In genomic region chr14:61837851-61838250, GRCm38 (mm10) we compare ENCODE assay signal across 16 mouse cellular contexts.
"Had no signal": no experiment of that assay in that cellular context is flagged by ENCODE, and none has a peak within 500 bp of the region (broad histone marks: within the 10 kb centered on the region; RNA-seq: fewer than 3 reads in every experiment).

No protein-coding gene starts in this region.

- H3K9ac ChIP-seq: intestine, embryonic 15.5 days; limb, embryonic 15.5 days; liver, embryonic 15.5 days; midbrain, embryonic 12.5 days; neural tube, embryonic 13.5 days; stomach, embryonic 15.5 days had no signal

- H3K36me3 ChIP-seq: intestine, embryonic 15.5 days; limb, embryonic 15.5 days; liver, embryonic 15.5 days; midbrain, embryonic 12.5 days; neural tube, embryonic 13.5 days; stomach, embryonic 15.5 days had no signal

- H3K9me3 ChIP-seq: intestine, embryonic 15.5 days; limb, embryonic 15.5 days; liver, embryonic 15.5 days; midbrain, embryonic 12.5 days; neural tube, embryonic 13.5 days; stomach, embryonic 15.5 days had no signal

- H3K4me2 ChIP-seq: intestine, embryonic 15.5 days; limb, embryonic 15.5 days; liver, embryonic 15.5 days; midbrain, embryonic 12.5 days; neural tube, embryonic 13.5 days; stomach, embryonic 15.5 days had no signal

- ATAC-seq: intestine, embryonic 15.5 days; midbrain, embryonic 16.5 days had no signal

- H3K27me3 ChIP-seq: intestine, embryonic 15.5 days; limb, embryonic 15.5 days; liver, embryonic 15.5 days; megakaryocyte, embryonic 14.5 days; midbrain, embryonic 12.5 days; neural tube, embryonic 13.5 days; stomach, embryonic 15.5 days had no signal

- DNase-seq: kidney, adult 18-20 months; kidney, postnatal 10 days; kidney, postnatal 4 days; lung, postnatal 14 days; right cerebral cortex, postnatal 14 days; thymus, adult 2 months; thymus, postnatal 25 days had no signal

- H3K4me3 ChIP-seq: intestine, embryonic 15.5 days; layer of hippocampus, adult 2 months; limb, embryonic 15.5 days; liver, embryonic 15.5 days; megakaryocyte, embryonic 14.5 days; midbrain, embryonic 12.5 days; neural tube, embryonic 13.5 days; stomach, embryonic 15.5 days had no signal

- H3K27ac ChIP-seq: intestine, embryonic 15.5 days; layer of hippocampus, adult 2 months; limb, embryonic 15.5 days; liver, embryonic 15.5 days; midbrain, embryonic 12.5 days; neural tube, embryonic 13.5 days; stomach, embryonic 15.5 days had no signal

- H3K4me1 ChIP-seq: liver, embryonic 15.5 days; midbrain, embryonic 12.5 days had no signal
